Mouse (Mus musculus) retina, postnatal 7 days (tissue): ENCODE measurements around the gene Spint4.
"Not testable (repeated sequence)": the region's sequence is repeated elsewhere in the genome, so short reads cannot be mapped to it uniquely, and the experiment has no call there.

Experiments
- DNase-seq: peaks from one replicate; pipeline ENCODE4 v3.0.0-alpha.2; 2012; ENCODE audit warnings: low read depth, low spot score

The Spint4 gene

DNA sequence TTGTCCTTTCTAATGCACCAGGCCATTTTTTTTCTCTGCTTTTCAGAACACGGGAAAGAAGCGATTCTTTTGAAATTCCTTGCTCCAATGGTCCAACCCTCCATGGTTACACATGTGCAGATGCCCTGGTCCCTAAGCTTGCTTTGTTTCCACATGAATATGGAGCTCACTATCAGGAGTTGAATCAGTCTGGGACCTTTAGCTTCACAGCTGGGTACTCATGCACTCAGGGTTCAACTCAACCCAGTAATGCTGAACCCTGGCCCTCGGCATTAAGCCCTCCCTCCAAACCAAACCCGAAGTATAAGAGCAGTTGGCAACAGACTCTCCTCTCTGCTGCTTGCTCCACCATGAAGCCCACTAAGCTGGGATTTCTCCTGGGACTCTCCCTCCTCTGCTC, at the start of gene Spint4:
TSS of gene Spint4 (plus strand) at position 301 of the 400 bp plus-strand sequence.
- no peak for DNase-seq

DNA sequence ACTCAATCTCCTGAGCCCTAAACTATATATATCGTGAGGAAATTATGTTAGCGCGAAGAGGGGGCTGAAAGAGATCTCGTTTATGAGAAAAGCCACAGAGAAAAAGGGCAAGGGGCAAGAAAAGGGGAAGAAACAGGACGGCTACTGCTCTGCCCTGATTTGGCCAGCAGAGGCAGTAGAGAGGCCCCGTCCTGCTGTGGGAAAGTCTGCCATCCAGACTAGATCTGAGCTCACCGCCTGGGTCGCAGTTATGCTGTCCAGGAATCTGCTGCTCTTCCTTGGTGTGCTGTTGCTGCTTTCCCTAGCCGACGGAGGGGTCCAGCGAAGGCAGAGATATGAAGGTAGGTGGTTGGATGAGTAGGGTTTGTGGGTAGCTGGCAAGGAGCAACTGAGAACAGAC, 42.4 kb upstream of the Spint4 start, which contains the start of gene Wfdc10:
TSS of gene Wfdc10 (plus strand) at position 189 of the 400 bp plus-strand sequence.
- peak; percentile 23 for DNase-seq

DNA sequence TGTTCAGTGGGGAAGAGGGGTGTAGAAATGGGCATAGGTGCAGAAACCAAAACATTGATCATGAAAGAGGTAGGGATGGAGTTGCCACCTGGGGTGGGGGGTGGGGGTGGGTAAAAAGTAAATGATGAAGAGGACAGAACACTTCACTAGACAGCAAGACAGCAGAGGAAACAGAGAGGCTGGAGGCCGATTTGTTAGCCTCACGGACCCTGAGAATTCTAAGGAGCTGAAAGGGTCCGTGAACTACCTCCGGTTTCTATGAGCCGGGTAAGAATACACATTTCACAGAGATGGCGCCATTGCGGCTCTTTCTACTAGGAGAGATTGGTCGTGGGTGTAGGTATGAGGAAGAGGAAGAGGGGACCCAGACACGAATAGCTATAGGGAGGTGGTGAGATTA, 41.8 kb upstream of the Spint4 start, which contains the start of gene Wfdc9:
TSS of gene Wfdc9 (minus strand) at position 101 of the 400 bp plus-strand sequence.
- no peak for DNase-seq

DNA sequence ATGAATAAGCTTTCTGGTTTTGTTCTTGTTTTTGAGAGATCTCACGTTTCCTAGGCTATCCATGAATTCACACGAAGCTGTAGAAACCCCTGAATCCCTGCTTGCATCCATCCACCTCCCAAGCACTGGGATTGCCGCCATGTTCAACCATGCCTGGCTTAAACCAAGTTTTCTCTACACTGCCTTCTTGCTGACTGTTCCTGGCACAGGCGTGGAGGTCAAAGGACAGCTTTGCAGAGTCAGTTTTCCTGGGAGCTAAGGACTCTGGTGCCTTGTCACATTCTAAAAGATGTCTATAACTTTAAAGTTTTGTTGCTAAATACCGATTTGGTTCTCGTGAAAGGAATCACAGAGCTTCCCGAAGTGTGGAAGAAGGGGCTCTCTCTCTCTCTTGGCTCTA, 33.5 kb upstream of the Spint4 start:
- DNase-seq, result no peak

DNA sequence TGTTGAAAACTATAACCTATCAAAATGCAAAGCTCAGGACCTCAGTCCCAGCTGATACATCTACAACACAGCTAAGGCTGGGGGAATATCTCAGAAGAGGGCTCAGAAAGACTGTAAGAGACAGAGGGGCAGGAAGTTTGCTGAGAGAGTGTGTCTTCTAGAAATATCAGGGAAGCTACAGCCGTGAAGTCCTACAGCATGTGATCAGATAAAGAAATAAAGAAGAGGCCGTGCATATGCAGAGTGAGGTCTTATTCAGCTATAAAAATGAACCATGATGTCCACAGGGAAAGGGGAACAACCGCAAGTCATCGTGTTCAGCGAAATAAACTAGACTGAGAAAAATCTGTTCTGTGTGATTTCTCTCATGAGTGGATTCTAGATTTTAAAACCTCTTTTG, 28.0 kb upstream of the Spint4 start:
- DNase-seq, result no peak

DNA sequence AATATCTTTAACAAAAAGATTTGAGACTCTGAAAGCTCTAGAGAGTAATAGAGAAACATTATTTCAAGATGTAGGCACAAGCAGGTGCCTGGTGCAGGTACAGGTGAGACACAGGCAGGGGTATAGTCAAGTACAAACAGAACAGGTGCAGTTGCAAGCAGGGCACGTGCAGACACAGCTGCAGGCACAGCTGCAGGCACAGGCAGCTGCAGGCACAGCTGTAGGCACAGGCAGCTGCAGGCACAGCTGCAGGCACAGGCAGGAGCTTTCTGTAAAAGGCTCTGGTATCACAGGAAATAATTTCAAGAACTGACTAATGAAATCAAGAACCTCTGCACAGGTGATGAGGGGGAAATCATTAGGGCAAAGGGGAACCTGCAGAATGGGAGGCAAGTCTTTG, 27.4 kb upstream of the Spint4 start:
- DNase-seq, result no peak

DNA sequence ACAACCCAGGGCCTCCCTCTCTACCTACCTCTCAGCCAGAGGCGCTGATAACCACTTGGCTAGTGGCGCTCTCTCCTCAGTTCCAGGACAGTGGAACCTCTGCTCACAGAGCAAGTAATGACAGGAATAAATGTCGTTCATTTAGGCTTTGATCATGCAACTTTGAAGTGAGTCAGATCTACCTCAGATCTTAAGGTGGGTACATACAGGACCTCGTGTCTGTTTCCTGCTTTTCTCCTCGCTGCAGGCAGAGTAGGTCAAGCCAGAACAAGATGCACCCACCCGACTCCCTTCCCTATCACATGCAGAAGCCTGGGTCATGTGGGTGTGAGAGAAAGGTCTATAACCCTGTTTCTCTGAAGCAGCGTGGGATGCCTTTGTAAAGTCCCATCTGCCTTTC, 24.3 kb upstream of the Spint4 start, which contains the start of gene Wfdc11:
TSS of gene Wfdc11 (minus strand) at position 101 of the 400 bp plus-strand sequence.
- no peak for DNase-seq

DNA sequence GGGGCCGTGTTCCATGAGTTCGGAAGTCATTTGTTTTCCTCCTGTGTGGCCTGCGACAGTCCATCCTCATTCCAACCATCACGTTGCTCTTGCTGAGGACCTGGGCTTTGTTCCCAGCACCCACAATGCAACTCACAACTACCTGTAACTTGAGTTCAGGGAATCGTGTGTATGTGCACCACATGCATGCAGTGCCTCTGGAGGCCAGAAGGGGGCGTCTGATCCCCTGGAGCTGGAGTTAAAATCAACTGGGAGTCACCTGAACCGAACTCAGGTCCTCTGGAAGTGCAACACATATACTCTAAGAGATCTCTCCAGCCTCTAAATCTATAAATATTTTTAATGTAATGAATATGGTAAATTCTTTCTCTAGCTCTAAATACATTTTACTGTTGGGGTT, 22.2 kb upstream of the Spint4 start:
- DNase-seq, result no peak

DNA sequence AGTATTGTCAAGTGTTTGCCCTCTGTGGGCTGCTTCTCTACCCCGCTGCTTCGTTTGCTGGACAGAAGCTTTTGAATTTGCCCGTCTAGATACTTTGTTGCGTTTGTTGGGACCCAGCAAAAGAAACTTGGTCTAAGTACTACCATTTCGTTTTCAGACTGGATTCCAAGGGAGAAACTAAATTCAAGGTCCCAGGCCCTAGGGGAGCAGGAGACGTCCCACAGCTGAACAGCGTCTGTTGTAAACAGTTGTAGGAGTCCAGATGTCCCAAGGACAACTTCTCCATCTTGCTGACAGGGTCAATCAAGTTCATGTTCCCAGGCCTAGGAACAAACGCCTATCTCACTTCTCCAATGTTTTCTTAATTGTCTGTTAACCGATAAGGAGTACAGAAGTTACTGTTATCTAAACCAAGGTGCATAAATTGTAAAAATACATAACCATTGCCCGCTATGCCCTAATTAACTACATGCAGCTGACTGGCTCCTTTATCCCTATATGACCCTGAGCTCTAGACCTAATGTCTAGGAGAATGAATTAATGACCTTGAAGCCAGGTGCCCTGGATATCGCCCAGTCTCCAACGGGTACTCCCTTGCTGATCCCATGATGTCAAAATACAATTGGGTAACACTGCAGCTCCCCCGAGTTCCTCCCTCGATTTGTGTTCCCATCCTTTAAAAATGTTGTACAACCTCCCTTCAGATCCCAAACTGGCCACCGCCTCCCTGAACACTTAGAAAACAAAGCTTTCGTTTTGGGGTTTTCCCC, 21.2 kb upstream of the Spint4 start:
- DNase-seq, result no peak

DNA sequence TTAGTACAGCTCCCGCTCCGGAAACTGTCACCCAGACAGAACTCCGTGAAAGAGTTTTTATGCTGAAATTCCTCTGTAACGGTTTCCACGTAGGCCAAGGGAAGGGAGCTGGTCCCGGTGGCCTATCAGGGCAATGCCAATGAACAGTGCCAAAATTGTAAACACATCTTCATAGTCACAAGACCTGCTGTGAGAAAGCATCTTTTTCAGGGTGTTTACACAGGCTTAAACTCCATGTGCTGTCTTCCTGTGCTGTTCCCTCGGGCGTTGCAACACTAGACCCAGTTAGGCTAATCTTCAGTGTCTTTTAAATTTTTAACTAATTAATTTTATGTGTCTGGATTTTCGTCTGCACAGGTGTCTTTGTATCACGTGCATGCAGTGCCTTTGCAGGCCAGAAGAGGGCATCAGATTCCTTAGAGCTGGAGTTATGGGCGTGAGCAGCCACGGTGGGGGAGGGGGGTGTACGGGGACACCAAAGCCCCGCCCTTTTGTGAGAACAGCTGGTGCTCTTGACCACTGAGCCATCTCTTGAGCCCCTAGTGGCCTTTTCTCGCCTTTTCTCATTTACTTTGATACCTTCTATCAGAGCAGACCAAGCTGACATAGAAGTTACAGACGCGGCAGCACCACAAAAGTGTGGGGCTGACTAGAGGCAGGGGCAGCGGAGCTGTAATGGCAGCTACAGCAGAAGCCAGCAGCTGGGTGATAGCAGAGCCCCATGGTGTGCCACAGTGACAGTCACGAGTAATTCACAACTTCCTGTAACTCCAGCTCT, 19.3 kb upstream of the Spint4 start:
- DNase-seq, result peak; percentile 76

DNA sequence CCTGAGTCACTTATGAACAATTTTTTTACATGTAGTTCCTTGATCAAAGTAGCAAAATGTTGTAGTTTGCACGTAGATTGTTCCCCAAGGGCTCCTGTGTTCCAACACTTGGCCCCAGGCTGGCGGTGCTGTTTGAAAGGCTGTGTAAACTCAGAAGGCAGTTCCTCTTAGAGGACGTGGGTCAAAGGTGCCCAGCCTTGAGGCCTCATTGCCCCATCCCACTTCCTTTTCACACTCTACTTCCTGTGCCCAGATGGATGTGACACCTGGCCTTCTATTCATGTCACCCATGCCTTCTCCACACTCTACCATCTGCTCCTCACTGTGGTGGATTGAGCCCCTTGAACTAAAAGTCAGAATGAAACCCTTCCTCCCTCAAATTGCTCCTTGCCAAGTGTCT, 18.4 kb upstream of the Spint4 start:
- no peak for DNase-seq

DNA sequence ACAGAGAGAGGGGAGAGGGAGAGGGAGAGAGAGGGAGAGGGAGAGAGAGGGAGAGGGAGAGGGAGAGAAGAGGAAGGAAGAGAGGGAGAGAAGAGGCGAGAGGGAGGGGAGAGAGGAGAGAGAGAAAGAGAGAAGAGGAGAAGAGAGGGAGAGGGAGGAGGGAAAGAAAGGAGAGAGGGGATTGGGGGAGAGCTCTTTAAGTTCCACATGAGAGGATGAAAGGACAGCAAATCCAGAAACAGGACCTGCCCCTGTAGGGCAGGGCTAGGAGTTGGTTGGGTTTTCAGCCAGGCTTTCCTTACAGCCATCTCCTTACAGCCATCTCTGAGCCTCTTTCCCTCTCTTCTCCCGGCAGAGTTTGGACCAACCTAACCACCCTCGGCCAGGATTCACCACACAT, 13.5 kb upstream of the Spint4 start, which contains the start of gene Wfdc13:
TSS of gene Wfdc13 (plus strand) at position 301 of the 400 bp plus-strand sequence.
- no peak for DNase-seq

DNA sequence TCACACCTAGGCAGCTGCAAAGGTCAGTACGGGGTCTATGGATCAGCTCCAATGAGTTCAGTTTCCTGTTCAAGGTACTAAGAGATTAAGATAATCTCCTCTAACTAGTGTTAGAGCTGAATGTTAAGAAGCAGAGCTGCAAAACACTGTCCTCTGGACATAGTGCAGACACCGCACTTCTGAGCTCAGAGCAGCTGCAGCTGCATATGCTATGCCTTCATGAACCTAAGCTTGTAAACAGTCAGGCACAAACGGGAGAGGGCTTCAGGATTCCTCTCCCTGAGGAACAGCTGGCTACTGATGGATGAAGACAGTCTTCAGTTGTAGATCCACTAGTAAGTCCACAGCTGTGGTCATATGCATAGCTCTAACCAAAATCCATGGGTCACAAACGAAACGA, 2.7 kb downstream of the Spint4 start:
- DNase-seq, result no peak

DNA sequence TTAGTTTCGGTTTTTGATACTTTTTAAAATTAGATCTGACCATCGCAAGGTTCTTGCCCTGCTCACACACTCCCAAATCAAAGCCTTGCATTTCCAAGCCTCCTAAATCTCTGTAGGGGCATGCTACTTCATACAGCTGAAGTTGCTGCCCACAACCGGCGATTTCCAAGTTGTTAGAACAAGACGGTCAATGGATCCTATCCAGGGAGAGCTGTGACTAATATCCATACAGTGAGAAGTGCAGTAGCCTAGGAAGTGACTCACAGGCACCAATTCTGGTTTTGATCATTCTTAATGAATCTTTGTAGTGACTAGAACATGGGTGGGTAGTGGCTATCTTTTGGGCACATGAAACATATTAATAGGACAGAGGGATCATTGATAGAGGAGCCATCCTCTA, 3.5 kb downstream of the Spint4 start:
- DNase-seq, result no peak

DNA sequence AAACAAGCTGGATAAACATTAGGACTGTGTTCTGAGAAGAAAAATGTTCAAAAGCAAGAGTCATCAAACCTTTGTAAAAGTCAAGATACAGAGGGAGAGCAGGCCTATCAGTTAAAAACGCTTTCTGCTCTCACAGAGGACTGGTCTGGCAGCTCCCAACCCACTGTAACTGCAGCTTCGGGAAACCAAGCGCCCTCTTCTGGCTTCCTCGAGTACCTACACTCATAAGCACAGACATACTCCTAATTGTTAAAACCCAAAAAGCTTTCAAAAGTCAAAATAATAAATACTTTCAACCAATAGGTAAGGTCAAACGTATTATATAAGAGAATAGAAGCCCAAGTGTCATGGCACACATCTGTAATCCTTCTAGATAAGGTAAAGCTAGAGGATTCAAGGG, 5.9 kb downstream of the Spint4 start:
- DNase-seq, result no peak

DNA sequence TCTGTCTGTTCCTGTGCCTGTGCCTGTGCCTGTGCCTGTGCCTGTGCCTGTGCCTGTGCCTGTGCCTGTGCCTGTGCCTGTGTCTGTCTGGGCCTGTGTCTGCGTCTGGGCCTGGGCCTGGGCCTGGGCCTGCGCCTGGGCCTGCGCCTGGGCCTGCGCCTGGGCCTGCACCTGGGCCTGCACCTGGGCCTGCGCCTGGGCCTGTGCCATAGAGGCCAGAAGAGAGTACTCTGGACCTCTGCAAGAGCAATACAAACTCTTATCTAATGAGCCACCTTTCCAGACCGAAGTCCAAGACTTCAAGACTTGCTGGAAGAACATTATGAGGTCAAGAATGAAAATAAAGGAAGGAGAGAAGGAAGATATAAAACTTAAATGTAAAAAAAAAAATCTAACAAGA, 7.0 kb downstream of the Spint4 start:
- no peak for DNase-seq

DNA sequence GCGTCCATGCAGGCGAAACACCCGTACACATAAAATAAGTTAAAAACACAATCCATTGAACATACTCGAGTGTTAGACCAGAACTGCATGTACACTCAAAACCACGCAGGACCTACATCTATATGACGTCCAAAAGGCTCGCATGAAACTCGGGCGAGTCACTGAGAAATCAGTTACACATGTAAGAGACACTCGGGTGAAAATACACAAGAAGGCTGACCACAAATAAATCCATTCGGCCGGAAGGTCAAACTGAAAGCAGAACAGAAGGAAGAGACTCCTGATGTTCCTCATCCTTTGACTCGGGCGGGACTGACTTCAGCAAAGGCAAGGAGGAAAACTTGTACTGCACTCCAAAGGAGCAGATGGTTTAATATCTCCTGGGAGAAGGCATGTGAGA, 7.7 kb downstream of the Spint4 start:
- DNase-seq, result no peak

DNA sequence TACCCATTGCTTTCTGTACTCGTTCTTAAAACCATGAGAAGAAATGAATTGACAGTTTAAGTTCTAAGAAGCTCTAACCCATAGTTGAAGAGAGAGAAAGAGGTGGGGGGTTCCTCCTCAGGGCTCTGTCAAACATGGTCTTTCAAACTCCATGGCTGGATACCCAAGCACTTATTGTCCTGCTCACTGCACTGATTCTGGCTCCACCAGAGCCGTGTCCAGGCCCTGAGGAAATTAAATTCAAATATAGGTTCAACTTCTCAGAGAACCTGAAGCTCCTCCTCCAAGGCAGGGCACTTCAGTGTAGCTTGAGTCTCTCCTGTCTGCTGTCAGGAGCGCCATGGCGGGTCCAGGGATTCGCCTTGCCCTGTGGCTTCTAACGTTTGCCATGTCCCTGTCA, 16.7 kb downstream of the Spint4 start, which contains the start of gene Spint5:
TSS of gene Spint5 (plus strand) at position 301 of the 400 bp plus-strand sequence.
- DNase-seq, result no peak

DNA sequence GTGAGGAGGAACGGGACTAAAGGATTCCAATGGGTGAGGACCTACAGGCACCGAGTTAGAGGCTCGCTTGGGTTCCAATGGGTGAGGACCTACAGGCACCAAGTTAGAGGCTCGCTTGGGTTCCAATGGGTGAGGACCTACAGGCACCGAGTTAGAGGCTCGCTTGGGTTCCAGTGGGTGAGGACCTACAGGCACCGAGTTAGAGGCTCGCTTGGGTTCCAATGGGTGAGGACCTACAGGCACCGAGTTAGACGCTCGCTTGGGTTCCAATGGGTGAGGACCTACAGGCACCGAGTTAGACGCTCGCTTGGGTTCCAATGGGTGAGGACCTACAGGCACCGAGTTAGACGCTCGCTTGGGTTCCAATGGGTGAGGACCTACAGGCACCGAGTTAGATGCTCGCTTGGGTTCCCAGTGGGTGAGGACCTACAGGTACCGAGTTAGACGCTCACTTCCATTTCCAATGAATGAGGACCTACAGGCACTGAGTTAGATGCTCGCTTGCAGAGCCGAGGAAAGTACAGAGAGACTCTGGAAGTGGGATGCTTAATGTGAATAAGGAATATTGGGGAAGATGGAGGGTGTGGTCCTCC, 18.0 kb downstream of the Spint4 start:
- not testable (repeated sequence) for DNase-seq

DNA sequence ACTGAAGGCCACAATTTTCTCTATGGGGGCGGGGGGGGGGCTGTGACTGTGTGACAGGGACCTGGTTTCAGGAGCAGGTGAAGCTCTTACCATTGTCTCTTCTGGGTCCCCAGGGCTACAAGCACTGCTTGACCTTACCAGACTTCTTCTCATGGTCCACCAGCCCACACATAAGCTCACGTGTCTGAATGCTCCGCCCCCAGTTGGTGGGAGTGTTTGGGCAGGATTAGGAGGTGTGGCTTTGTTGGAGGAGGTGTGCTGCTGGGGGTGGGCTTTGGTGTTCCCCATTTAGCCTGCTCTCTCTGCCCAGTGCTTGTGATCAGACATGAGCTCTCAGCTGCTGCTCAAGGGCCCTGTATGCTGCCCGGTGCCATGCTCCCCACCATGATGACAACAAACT, 25.0 kb downstream of the Spint4 start:
- DNase-seq, result no peak

DNA sequence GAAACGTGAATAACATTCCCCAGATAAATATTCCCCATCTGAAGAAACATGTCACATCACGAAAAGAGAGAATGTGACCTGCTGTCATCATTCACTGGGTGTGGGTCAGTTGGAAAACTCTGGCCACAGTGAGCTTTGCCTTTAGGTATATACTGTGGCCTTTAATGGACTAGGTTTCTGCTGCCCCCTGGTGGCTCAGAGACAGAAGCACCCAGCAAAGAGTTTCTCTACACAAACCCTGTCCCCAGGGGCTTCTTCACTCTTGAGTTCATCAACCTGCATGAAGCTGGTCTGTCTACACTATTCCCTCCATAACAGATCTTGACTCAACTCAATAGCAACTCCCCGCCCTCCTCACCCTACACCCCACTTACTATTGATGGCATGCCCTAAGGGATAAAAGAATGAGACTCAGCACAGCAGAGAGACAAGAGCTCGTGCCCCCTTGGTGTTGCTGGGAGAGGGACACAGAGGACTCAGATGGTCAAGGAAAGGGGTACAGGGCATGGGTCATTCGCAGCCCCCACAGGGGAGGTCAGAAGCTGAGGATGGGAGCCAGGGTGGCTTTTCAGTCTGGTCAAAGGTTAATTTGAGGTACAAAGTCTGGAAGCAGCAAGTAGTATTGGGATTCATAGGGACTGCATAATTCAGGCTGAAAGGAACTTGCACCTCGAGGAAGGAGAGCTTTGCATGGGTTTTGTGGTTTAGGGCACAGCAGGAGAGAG, 27.8 kb downstream of the Spint4 start:
- DNase-seq, result peak; percentile 43

DNA sequence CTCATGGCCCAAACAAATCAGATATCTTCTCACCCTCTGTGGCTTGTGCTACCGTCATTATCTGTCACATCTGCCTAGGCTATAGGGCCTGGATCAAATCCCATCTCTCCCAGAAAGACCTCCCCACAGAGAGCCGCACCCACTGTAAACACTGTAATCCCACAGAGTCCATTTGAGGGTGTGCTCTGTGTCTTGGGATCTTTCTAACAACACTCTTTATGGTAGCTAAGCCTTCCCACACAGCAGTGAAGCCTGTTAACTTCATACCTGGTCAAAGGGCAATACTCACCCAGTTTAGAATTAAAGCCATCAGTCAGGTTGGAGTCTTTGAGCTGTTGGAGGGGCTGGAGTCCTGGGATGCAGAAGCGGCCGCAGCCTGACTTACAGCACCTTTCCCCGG, 33.4 kb downstream of the Spint4 start:
- no peak for DNase-seq
